Mouse (Mus musculus): ENCODE results near the gene Gm13124. TPM values are rescaled to one million over a fixed set of nuclear protein-coding genes. Genes with fewer than 3 reads are reported as not detected.
"Not testable (repeated sequence)": the region's sequence is repeated elsewhere in the genome, so short reads cannot be mapped to it uniquely, and the experiment has no call there.

The Gm13124 gene
- polyA plus RNA-seq (2011; ENCODE audit: insufficient read depth, insufficient read length, low read depth, missing spikeins): not detected in 2 replicates

DNA sequence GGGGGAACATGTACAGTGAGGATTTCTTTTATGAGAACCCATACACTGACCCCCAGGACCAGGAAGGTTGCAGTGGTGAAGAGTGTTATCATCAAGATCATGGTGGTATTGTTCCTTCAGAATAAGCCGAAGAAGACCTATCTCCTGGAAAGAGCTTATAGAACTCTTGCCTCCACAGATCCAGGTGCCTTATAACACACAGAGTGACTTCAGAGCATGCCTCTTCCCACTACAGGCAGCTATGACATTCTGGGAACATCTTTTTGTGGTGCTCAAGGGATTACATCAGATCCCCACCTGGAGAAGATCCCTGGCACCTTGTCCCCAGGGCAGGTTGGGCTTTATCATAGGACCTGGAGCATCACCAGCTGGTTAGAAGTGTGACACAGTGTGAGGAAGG, at the start of gene Gm13124:
Gene Gm13124, minus strand, starts transcription at position 101 of the 400 bp plus-strand sequence.
- no peaks in the 10 kb centered on the region for H3K9me3 ChIP-seq (replicated peaks; ENCODE audit: control insufficient read depth, insufficient read depth, low read length, poor library complexity, severe bottlenecking)
- no peak within 1 kb of the TSS for H3K4me3 ChIP-seq (ENCODE audit: low read depth, low read length)
- no peaks in the 10 kb centered on the region for H3K4me1 ChIP-seq (ENCODE audit: control insufficient read depth, insufficient read depth, low read length)
- H3K9ac ChIP-seq (ENCODE audit: low read depth, poor library complexity, severe bottlenecking): no peak within 1 kb of the TSS
- H3K27me3 ChIP-seq (ENCODE audit: control insufficient read depth, insufficient read depth, low read length, poor library complexity, severe bottlenecking): no peaks in the 10 kb centered on the region
- no peak within 1 kb of the TSS for H3K27ac ChIP-seq (ENCODE audit: insufficient read depth, low read length)
- no peaks in the 10 kb centered on the region for H3K36me3 ChIP-seq (ENCODE audit: control insufficient read depth, insufficient read depth, low read length, poor library complexity, severe bottlenecking)
- TF ChIP-seq POLR2A (IDR thresholded peaks at IDR 0.05; ENCODE audit: insufficient read depth, low read length): no peak
- TF ChIP-seq CTCF (IDR thresholded peaks at IDR 0.05; ENCODE audit: low read depth, low read length): no peak
- TF ChIP-seq EP300 (IDR thresholded peaks at IDR 0.05; ENCODE audit: insufficient read depth, low read depth, low read length): no peak

DNA sequence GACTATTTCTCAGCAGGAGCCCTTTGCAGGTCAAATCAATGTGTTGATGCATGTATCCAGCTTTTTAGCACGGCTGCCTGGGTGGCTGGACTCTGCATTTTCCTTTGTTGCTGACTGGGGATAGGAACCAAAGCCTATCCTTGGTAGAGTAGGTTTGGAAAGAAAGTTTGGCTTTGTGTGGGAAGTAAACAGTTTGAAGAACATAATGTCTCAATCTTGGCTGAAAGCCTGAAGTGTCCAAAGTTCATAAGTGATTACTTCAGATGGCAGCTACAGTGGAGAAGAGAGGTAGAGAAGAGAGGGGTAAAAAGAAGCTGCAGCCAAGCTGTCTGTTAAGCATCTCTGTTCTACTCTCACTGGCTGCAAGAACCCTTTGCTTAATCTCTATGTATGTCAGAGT, 49.7 kb upstream of the Gm13124 start:
- Histone ChIP-seq H3K4me3 (ENCODE audit: low read depth, low read length) (no peak overlapping the region), H3K4me1 (ENCODE audit: control insufficient read depth, insufficient read depth, low read length) (no peaks in the 10 kb centered on the region), H3K36me3 (ENCODE audit: control insufficient read depth, insufficient read depth, low read length, poor library complexity, severe bottlenecking) (no peaks in the 10 kb centered on the region), H3K9ac (ENCODE audit: low read depth, poor library complexity, severe bottlenecking) (no peak overlapping the region), H3K27ac (ENCODE audit: insufficient read depth, low read length) (no peak overlapping the region), H3K27me3 (ENCODE audit: control insufficient read depth, insufficient read depth, low read length, poor library complexity, severe bottlenecking) (no peaks in the 10 kb centered on the region), H3K9me3 (replicated peaks; ENCODE audit: control insufficient read depth, insufficient read depth, low read length, poor library complexity, severe bottlenecking) (no peaks in the 10 kb centered on the region)
- TF ChIP-seq POLR2A (IDR thresholded peaks at IDR 0.05; ENCODE audit: insufficient read depth, low read length): no peak
- TF ChIP-seq EP300 (IDR thresholded peaks at IDR 0.05; ENCODE audit: insufficient read depth, low read depth, low read length): no peak
- no peak for TF ChIP-seq CTCF (IDR thresholded peaks at IDR 0.05; ENCODE audit: low read depth, low read length)

DNA sequence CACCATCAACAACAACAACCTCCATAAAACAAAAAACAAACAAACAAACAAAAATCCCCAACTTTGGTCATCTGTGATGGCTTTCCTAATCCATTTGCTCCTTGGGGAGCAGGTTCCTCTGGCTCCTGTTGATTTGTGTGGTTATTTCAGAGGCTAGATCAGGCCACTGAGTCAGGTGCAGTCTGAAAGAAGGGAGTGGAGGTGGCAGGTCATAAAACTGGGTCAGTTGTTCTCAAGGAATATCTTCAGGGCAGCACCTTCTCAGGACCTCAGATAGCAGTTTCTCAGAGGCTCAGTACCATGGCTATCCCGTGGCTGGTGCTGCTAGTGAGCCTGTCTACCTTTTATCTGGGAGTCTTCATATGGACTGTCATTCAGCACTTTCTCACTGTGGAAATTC, 48.5 kb upstream of the Gm13124 start, which contains the start of gene Aadacl4:
Gene Aadacl4, plus strand, starts transcription at position 301 of the 400 bp plus-strand sequence.
- Histone ChIP-seq H3K36me3 (ENCODE audit: control insufficient read depth, insufficient read depth, low read length, poor library complexity, severe bottlenecking) (no peaks in the 10 kb centered on the region), H3K9me3 (replicated peaks; ENCODE audit: control insufficient read depth, insufficient read depth, low read length, poor library complexity, severe bottlenecking) (no peaks in the 10 kb centered on the region), H3K4me3 (ENCODE audit: low read depth, low read length) (no peak within 1 kb of the TSS), H3K27ac (ENCODE audit: insufficient read depth, low read length) (no peak within 1 kb of the TSS), H3K4me1 (ENCODE audit: control insufficient read depth, insufficient read depth, low read length) (no peaks in the 10 kb centered on the region), H3K27me3 (ENCODE audit: control insufficient read depth, insufficient read depth, low read length, poor library complexity, severe bottlenecking) (no peaks in the 10 kb centered on the region), H3K9ac (ENCODE audit: low read depth, poor library complexity, severe bottlenecking) (no peak within 1 kb of the TSS)
- TF ChIP-seq EP300 (IDR thresholded peaks at IDR 0.05; ENCODE audit: insufficient read depth, low read depth, low read length) (no peak), CTCF (IDR thresholded peaks at IDR 0.05; ENCODE audit: low read depth, low read length) (no peak), POLR2A (IDR thresholded peaks at IDR 0.05; ENCODE audit: insufficient read depth, low read length) (no peak)

DNA sequence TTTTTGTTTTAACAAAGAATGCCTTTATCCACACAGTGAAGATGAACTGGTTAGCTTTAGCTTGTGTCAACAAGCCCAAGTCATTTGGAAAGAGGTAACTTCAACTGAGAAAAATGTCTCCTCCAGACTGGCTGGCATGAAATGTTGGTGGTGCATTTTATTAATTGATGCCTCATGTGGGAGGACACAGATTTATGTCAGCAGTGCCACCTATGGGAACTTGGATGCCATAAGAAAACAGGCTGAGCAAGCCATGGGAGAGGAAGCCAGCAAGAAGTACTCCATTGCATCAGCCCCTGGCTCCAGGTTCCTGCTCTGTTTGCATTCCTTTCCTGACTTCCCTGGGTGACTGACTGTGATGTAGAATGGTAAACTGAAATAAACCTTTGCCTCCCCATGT, 27.9 kb upstream of the Gm13124 start:
- no peak for TF ChIP-seq POLR2A (IDR thresholded peaks at IDR 0.05; ENCODE audit: insufficient read depth, low read length)
- TF ChIP-seq EP300 (IDR thresholded peaks at IDR 0.05; ENCODE audit: insufficient read depth, low read depth, low read length): no peak
- TF ChIP-seq CTCF (IDR thresholded peaks at IDR 0.05; ENCODE audit: low read depth, low read length): no peak
- no peaks in the 10 kb centered on the region for H3K27me3 ChIP-seq (ENCODE audit: control insufficient read depth, insufficient read depth, low read length, poor library complexity, severe bottlenecking)
- H3K36me3 ChIP-seq (ENCODE audit: control insufficient read depth, insufficient read depth, low read length, poor library complexity, severe bottlenecking): no peaks in the 10 kb centered on the region
- H3K9me3 ChIP-seq (replicated peaks; ENCODE audit: control insufficient read depth, insufficient read depth, low read length, poor library complexity, severe bottlenecking): no peaks in the 10 kb centered on the region
- no peak overlapping the region for H3K4me3 ChIP-seq (ENCODE audit: low read depth, low read length)
- no peaks in the 10 kb centered on the region for H3K4me1 ChIP-seq (ENCODE audit: control insufficient read depth, insufficient read depth, low read length)
- no peak overlapping the region for H3K9ac ChIP-seq (ENCODE audit: low read depth, poor library complexity, severe bottlenecking)
- H3K27ac ChIP-seq (ENCODE audit: insufficient read depth, low read length): no peak overlapping the region

DNA sequence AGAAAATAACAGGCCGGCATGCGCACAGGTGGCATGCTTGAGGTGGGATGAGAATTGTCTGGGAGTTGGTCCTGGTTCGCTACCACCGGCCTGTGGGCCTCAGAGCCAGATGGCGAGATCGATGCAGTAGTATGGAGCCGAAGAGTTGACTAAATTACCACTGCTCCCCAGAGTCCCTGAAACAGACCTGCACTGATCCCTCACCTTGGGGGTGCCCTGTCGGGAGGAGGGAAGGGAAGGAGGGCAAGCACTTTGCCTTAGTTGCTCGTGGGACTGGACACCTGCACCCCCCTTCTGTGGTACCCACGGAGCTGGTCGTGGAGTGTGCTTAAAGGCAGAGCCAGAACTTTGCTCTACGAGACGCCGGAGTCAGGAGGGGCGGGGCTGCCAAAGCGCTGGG, 21.3 kb upstream of the Gm13124 start:
- not testable (repeated sequence) for H3K36me3 ChIP-seq (ENCODE audit: control insufficient read depth, insufficient read depth, low read length, poor library complexity, severe bottlenecking)

DNA sequence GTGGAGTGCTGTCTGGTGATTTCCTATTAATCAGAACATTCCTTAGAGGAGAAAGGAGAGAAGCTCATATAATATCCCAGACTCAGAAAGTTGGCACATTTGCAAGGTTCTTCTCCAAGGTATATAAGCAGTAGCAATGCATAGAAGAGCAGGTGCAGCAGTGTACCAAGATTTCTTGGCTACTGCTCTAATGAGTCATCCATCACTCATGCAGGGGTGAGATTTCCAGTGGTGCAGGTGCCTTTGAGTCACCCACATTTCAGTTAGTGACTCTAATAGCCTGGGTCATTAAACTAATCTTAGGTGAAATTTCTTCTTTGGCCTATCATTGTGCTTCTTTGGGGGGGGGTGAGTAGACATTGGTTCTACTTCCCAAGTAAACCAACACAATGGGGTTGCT, 2.8 kb upstream of the Gm13124 start:
- Histone ChIP-seq H3K9ac (ENCODE audit: low read depth, poor library complexity, severe bottlenecking) (no peak overlapping the region), H3K27me3 (ENCODE audit: control insufficient read depth, insufficient read depth, low read length, poor library complexity, severe bottlenecking) (no peaks in the 10 kb centered on the region), H3K4me1 (ENCODE audit: control insufficient read depth, insufficient read depth, low read length) (no peaks in the 10 kb centered on the region), H3K9me3 (replicated peaks; ENCODE audit: control insufficient read depth, insufficient read depth, low read length, poor library complexity, severe bottlenecking) (no peaks in the 10 kb centered on the region), H3K27ac (ENCODE audit: insufficient read depth, low read length) (no peak overlapping the region), H3K36me3 (ENCODE audit: control insufficient read depth, insufficient read depth, low read length, poor library complexity, severe bottlenecking) (no peaks in the 10 kb centered on the region), H3K4me3 (ENCODE audit: low read depth, low read length) (no peak overlapping the region)
- TF ChIP-seq POLR2A (IDR thresholded peaks at IDR 0.05; ENCODE audit: insufficient read depth, low read length): no peak
- TF ChIP-seq CTCF (IDR thresholded peaks at IDR 0.05; ENCODE audit: low read depth, low read length): no peak
- TF ChIP-seq EP300 (IDR thresholded peaks at IDR 0.05; ENCODE audit: insufficient read depth, low read depth, low read length): no peak

More for the DNA sequence above, 21.3 kb upstream of the Gm13124 start:
- not testable (repeated sequence) for H3K9me3 ChIP-seq (replicated peaks; ENCODE audit: control insufficient read depth, insufficient read depth, low read length, poor library complexity, severe bottlenecking); H3K27ac ChIP-seq (ENCODE audit: insufficient read depth, low read length); H3K27me3 ChIP-seq (ENCODE audit: control insufficient read depth, insufficient read depth, low read length, poor library complexity, severe bottlenecking); H3K4me3 ChIP-seq (ENCODE audit: low read depth, low read length); H3K4me1 ChIP-seq (ENCODE audit: control insufficient read depth, insufficient read depth, low read length); H3K9ac ChIP-seq (ENCODE audit: low read depth, poor library complexity, severe bottlenecking)
